Mouse (Mus musculus): ENCODE measurements at regions not wholly inside any gene's neighbourhood (a gene's known extent, or its start where the extent isn't known, plus 50 kb on each side); places are given as distances from the start of the nearest gene placed in this dataset.

GRCm38 (mm10) chr12:26778796-26779195 is 309.8 kb downstream of the Cmpk2 start:
- DNase-seq, result no peak

- no peak for DNase-seq
Observed at GRCm38 (mm10) chr12:26776986-26777385, 308.0 kb downstream of the Cmpk2 start.

GRCm38 (mm10) chr12:26774016-26774415 is 305.0 kb downstream of the Cmpk2 start:
- DNase-seq, result no peak

- no peak for DNase-seq
Observed at GRCm38 (mm10) chr12:26770753-26771583, 302.0 kb downstream of the Cmpk2 start.

GRCm38 (mm10) chr12:26767551-26767950 is 298.5 kb downstream of the Cmpk2 start:
- no peak for DNase-seq

GRCm38 (mm10) chr12:26758657-26759325 is 289.8 kb downstream of the Cmpk2 start:
- no peak for DNase-seq

GRCm38 (mm10) chr12:26756284-26756683 is 287.3 kb downstream of the Cmpk2 start:
- DNase-seq, result no peak

- DNase-seq, result no peak
Observed at GRCm38 (mm10) chr12:26754611-26755010, 285.6 kb downstream of the Cmpk2 start.

- DNase-seq, result no peak
Observed at GRCm38 (mm10) chr12:26734558-26734897, 265.5 kb downstream of the Cmpk2 start.

- DNase-seq, result no peak
Observed at GRCm38 (mm10) chr12:26733822-26734557, 265.0 kb downstream of the Cmpk2 start.

GRCm38 (mm10) chr12:26723399-26723798 is 254.4 kb downstream of the Cmpk2 start:
- peak; percentile 5 for DNase-seq

GRCm38 (mm10) chr12:26698838-26699237 is 229.8 kb downstream of the Cmpk2 start:
- no peak for DNase-seq

- DNase-seq, result no peak
Observed at GRCm38 (mm10) chr12:26688048-26688447, 219.0 kb downstream of the Cmpk2 start.

- DNase-seq, result no peak
Observed at GRCm38 (mm10) chr12:26680568-26680947, 211.6 kb downstream of the Cmpk2 start.

GRCm38 (mm10) chr12:26679887-26680567 is 211.0 kb downstream of the Cmpk2 start:
- DNase-seq, result no peak

- no peak for DNase-seq
Observed at GRCm38 (mm10) chr12:26665466-26665865, 196.5 kb downstream of the Cmpk2 start.

- no peak for DNase-seq
Observed at GRCm38 (mm10) chr12:26654251-26654650, 185.2 kb downstream of the Cmpk2 start.

GRCm38 (mm10) chr12:26653781-26654180 is 184.8 kb downstream of the Cmpk2 start:
- no peak for DNase-seq

GRCm38 (mm10) chr12:26646141-26646540 is 177.1 kb downstream of the Cmpk2 start:
- DNase-seq, result no peak

- DNase-seq, result no peak
Observed at GRCm38 (mm10) chr12:26635665-26636241, 166.7 kb downstream of the Cmpk2 start.

GRCm38 (mm10) chr12:26635253-26635652 is 166.2 kb downstream of the Cmpk2 start:
- DNase-seq, result no peak

GRCm38 (mm10) chr12:26631795-26632122 is 162.8 kb downstream of the Cmpk2 start:
- no peak for DNase-seq

All from lung, postnatal 36 days (tissue).